Mouse (Mus musculus) adrenal gland, postnatal 36 days (tissue): Measurements from ENCODE around the gene Cd81. TPM values are rescaled to one million over a fixed set of nuclear protein-coding genes. Genes with fewer than 3 reads are reported as not detected.

Experiments used
- DNase-seq, 2 experiments: peaks; one replicate each; pipeline ENCODE4 v3.0.0; 2021; ENCODE audit warnings: mixed read lengths in 1 of 2
- long read RNA-seq, 2 experiments: library from polyadenylated mRNA; stranded (forward); transcript quantifications; one replicate each; pipeline ENCODE4 v2.0.0; 2021; ENCODE audit warnings: borderline sequencing depth in 2 of 2
- total RNA-seq, 2 experiments: library from RNA; stranded (reverse); gene quantifications; 2 replicates each; pipeline ENCODE4 v1.2.3; 2021

The Cd81 gene
- total RNA-seq = 100 to 1,000 TPM; 689 to 765 TPM
- long read RNA-seq, experiment 1, transcript Cd81-206 (6 exons, 1,607 nt) = minor isoform, 5 of 1,964 reads
- long read RNA-seq, experiment 1, transcript Cd81-201 (8 exons, 1,533 nt) = major isoform, 1,873 of 1,964 reads
- long read RNA-seq, experiment 1, transcript Cd81-203 (3 exons, 943 nt) = minor isoform, 17 of 1,964 reads
- long read RNA-seq, experiment 1, partial matches to known transcripts = 36 of 1,964 reads
- long read RNA-seq, experiment 1, other reads (novel, unspliced or antisense) = 33 of 1,964 reads
- long read RNA-seq, experiment 2, transcript Cd81-201 (8 exons, 1,533 nt) = major isoform, 533 of 569 reads
- long read RNA-seq, experiment 2, partial matches to known transcripts = 3 of 569 reads
- long read RNA-seq, experiment 2, other reads (novel, unspliced or antisense) = 29 of 569 reads

DNA sequence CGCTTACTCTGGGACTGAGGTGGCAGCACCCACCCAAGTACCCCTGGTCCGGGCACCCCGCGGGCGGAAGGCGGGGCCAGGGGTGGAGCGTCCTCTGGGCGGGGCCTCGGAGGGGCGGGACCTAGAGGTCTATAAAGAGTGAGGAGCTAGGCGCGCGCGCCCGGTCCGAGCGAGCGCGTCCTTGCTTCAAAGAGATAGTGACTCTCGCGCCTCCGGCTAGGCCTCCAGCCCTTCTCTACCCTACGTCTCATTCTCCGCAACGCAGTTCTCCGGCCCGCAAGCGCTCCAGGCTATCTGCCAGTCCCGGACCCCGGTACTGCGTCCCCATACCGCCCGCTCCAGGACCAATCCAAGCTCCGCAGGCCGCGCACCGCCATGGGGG is at the start of gene Cd81:
Cd81 (plus strand) TSS at position 114 of the 382 bp plus-strand sequence.
- peak; percentile 92 to 94 for DNase-seq

DNA sequence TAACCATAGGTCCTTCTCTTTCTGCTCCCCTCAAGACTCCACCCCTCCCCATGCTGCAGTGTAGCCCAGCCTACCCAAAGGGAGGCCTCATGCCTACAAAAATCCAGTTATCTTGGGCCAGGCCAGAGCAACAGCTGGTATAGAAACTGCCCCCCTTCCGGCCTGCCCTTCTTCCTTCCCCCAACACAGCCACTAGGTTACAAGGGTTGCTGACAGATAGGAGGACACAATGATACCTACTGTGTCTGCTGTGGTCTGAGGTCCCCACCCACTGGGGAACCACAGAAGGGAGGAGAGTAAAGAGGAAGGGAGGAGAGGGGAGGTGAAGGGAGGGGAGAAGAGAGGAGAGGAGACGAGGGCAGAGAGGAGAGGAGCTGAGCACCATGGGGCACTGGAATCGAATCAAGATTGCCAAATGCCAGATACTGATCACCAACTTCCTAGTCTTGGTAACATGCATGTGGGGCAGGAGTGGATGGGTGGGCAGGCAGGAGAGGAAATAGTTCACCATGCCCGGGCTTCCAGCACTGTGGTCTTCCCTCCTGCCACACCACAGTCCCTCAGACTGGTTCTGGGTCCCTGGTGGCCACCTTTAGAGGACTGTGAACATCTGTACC is 47.7 kb upstream of the Cd81 start, which contains the start of gene Tspan32:
Tspan32 (plus strand) TSS at position 320 of the 617 bp plus-strand sequence.
- no peak for DNase-seq

DNA sequence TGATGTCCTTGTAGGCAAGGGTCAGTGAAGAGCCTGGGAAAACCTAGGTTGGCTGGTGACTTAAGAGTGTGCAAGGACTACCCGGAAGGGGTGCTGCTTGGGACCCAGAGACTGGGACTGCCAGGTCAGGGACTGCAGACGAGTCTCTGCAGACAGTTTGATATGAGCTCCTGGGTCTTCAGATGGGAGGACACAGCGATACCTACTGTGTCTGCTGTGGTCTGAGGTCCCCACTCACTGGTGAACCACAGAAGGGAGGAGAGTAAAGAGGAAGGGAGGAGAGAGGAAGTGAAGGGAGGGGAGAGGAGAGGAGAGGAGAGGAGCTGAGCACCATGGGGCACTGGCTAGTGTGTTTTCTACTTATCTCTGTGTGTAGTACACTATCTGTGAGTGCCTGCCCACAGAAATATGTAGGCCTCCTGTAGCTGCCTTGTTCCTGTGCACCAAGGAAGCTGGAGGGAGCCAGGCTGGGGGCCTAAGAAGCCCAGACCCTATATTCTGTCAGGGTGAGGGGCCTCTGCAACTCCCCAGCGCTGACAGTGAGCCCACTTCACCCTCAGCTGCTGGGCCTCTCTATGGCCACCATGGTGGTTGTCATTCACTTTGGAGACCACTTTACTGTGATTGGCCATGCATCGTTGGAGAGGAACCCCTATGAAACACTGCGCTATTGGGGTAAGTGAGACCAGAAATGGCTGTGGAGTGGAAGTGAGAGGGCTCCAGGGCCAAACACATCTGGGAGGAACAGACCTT is 47.0 kb upstream of the Cd81 start:
- no peak for DNase-seq

DNA sequence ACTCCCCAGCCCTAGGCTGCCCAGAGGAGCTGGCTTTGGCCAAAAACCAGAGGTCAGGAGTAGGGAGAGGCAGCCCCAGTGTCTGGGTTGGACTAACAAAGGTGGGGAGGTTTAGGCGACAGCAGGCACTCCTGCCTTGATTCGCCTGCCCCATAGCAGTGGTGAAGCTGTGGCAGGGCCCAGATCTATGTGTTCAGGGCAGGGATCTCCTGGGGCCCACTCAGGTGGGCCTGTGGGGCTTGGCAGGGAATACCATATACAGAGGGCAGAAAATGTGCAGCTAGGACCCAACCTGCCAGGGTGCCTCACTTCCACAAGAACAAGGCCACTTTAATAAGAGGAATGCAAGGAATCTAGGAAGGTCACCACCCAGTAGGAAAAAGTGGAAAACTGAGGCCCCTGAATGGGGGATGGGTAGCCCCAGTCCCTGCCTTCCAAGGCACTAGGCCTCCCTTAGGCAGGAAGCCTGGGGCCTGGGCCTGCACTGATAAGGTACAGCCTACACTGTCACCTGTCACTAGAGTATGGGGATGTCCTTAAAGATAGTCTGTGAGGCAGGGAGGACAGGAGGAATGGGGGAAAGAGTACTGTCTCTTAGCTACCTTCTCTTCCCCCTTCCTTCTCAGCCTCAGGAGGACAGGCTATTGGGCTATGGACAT is 46.3 kb upstream of the Cd81 start:
- DNase-seq = no peak

DNA sequence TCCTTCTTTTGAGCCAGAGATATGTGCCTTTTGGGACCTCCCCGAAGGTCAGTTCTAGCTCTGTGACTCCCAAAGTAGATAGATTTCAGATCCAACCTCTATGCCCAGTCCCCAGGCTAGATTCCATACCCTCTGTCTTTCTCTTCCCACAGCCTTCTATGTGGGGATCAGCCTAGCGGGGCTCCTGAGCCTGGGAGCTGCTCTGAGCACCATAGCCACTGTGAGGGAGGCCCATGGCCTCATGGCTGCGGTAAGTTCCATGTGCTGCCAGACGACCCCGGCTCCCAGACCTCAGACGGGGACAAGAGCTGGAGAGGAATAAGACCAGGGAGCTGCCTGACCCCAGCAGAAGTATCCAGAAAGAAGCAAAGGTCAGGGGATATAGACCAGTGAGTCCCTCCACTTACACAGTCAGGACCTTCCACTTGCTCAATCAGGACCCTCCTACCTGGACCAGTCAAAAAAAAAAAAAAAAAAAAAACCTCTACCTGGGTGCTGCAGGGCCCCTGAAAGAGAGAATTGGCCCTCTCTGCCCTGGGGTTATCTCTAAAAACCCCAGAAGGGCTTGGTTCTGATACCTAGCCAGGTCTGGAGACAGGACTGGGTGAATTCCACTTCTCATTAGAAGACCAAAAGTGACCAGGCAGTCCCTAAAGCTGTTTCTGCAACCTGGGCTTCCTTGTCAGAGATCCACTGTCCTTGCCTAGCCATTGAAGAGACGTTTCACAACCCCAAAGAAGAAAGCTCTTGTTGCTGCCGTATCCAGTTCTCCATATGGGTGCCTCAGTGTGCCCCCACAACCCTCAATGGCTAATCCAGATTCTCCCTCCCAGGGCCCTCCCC is 45.6 kb upstream of the Cd81 start:
- no peak for DNase-seq

DNA sequence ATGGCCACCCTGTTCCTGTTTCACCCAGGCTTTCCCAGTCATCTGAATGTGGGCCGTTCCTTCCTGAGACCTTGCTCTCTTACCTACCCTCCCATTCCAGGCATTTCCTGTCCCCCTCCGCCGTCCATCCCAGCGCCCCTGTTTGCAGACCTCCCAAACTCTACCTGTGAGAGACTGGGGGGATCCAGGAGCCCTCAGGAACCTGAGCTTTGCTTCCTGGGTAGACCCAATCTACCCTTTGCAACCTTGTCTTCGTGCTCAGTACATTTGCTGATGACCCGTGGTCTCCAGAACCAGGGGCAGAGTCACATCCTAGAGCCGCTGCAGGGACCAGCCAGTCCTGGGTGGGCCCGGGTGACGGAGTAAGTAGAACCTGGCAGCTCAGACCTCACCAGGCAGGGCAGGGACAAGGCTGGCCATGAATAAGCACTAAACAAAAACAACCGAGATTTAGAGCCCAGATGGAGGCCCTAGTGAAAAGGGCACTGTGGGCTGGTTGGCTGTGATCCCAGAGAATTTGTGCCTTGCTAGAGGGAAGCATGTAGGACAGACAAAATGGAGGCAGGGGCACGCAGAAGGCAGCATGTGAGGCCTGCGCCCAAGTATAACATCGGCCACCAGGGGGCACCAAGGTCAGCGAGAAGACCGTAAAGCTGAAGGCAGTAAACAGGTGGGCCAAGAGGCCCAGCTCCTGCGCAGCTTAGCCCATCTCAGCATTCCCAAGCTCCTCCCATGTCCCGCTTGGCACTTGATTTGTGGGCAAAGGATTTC is 44.8 kb upstream of the Cd81 start:
- DNase-seq = peak; percentile 94 to 97

DNA sequence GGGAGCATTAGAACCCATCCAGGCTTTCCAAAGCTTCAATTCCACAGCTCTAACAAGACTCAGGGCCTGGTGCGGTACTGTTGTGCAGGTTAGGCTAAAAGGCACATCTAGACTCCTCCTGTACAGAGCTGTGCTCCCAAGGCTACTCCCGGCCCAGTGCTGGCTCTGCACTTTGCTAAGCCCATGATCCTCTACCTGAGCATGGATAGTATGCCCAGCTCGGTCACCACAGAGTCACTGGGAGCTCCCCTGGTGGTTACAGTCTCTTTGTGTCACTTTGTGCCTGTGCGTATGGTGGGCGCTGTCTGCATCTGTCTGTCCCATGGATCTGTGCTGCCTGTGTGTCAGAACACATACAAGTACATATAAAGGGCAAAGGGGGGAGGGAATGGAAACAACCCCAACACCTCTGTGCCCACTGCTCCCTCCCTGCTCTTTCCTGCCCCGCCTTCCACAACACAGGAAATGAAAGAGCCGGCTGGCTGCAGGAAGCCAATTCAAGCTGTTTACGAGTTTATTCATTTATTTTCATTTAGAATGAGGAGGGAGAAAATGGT is 44.1 kb upstream of the Cd81 start:
- DNase-seq = peak; percentile 44 to 56

DNA sequence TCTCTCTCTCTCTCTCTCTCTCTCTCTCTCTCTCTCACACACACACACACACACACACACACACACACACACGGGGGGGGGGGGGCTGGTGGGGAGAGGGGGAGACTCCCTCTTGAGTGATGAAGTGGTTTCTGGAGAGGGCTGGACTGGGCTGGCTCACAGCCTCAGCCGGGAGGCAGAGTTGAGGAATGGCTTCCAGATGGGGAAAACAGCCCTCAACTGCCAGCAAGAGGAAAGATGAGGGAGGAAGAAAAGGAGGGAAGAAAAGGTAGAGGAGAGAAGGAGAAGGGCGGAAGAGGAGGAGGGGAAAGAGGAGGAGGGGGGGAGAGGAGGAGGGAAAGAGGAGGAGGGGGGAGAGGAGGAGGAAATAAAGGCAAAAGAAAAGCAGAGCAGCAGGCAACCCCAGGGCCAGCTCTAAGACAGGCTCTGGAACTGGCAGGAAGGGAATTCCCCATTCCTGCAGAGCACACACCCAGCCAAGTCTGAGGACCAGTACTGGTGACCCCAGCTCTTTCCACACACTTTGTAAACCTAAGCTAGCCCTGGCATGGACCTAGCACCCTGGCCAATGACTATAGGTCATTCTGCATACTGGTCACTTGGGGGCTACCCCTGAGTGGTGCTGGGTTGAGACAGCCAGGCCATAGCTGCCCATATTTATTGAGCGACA is 43.4 kb upstream of the Cd81 start:
- peak in 1 of 2 experiments; percentile 19 for DNase-seq

DNA sequence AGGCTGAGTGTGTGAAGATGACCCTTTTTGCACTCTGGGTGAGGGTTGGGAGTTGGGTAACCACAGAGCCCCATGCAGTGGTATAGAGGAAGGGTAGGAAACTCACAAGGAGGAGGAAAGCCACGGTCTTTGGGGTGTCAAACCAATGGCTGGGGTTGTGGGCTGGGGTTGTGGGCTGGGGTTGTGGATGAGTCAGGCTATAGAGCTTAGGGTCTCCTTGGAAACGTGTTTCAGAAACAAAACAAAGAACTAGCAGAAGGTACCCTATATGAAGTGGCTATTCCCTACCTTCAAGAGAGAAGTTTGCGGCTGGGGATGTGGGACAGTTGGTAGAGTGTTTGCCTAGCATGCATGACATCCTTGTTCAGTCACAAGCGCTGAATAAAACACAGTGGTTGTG is 42.5 kb upstream of the Cd81 start:
- DNase-seq = no peak

DNA sequence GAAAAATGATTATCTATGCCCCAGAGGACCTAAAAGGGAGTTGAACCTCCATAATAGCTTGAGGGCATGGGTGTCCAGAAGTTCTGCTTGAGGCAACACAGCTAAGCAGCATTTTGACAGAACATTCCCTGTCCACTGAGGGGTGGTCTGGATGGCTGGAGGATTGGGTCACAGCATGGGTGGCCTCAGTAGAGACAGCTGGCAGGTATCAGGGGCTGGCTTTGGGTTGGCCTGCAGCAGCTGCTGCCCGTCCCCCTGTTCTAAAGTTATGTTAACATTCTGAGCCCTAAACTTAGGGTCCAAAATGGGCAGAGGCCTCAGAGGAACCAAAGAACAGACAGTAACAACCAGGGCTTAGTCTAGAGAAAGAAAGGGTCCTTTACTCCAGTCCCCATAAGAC is 41.3 kb upstream of the Cd81 start:
- DNase-seq = no peak

DNA sequence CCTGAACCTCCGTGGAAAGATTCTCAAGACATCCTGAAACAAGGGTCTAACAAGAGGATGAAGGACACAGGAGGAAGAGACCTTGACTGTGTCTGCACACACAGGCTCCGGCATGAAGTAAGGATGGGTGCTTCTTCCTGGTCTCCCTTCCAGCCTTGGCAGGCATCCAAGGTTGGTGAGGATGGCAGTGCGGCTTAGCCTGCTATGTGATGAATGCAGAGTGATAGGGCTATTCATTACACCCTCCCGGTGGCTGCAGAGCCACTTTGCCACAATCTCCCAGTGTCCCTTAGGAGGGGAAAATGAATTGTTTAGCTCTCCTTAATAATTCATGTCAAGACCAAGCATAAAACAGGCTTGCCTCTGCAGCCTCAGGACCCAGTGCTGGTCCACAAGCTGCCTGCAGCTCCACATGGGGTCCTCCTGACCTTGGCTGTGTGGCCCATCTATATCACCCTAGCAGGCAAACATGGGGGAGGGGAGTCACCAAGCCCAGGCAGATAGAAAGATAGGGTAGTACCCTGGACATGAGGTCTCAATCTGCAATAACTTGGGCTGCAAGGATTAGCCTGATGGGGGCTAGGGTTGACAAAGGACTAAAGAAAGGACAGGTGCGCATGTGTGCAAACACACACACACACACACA is 40.2 kb upstream of the Cd81 start:
- DNase-seq = peak; percentile 68 to 73

DNA sequence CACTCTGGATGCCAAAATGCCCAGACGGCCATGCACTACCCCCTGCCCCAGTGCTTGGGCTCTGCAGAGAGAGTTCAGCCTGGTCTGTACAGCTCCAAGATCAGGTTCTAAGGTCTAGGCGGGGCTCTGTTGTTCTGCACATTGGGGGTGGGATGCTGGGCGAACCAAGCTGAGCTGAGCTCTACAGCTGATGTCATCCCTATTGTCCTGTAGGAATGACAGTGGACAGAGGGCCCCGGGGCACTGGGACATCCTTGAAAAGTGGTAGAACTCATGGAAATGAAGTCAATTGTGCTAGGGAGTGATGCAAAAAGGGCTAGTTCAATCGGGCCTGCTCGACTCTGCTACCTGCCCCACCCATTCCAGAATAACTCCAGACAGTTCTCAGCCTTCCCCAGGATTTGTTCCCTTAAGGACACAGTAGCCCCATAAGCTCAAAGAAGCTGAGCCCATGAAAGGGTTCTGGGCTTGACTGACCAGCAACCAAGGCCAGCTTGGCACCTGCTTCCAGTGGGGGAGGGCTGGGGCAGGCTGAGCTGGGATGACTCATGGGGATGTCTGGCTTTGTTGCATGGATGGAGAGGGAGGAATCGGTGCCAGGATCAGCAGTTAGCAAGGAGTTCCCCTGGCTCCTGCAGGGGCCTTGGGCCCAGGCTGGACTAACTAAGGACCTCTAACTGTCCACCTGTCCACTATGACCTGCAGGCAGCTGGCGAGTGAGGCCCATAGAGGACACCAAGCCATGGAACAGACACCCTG is 38.9 kb upstream of the Cd81 start:
- DNase-seq = peak; percentile 92 to 94

DNA sequence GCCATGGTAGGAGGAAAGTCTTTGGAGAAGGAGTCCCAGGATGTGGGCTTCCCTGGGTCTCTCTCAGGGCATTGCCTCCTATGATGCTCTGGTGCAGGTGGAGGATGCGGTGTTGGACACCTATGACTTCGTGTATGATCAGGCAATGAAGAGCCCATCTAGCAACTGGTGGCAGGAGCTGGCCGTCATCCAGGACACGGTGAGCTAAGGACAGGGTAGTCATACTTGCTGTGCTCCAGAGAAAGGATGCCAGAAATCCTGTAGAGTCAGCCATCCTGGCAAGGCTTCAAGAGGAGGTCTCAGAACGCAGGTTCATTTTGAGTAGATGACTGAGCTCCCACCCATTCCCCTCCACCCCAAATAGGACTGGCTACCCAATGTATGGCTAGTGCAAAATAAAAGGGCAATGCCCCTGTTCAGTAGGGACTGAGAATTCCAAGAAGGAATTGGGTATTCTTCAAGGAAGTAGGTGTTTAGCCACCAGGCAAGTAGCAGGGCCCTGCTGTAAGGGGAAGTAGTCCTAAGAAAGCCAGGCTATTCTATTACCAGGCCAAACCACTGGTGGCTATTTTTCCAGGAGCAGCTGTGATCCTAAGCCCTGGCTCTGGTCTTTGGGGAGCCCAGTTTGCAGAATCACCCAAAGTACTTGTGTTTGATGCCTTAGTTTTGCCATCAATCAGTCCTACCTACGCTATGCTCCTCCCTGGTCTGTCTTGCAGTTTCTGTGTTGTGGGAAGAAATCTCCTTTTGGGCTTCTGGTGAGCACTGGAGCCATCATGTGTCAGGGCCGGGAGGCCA is 37.5 kb upstream of the Cd81 start:
- peak; percentile 82 to 84 for DNase-seq

DNA sequence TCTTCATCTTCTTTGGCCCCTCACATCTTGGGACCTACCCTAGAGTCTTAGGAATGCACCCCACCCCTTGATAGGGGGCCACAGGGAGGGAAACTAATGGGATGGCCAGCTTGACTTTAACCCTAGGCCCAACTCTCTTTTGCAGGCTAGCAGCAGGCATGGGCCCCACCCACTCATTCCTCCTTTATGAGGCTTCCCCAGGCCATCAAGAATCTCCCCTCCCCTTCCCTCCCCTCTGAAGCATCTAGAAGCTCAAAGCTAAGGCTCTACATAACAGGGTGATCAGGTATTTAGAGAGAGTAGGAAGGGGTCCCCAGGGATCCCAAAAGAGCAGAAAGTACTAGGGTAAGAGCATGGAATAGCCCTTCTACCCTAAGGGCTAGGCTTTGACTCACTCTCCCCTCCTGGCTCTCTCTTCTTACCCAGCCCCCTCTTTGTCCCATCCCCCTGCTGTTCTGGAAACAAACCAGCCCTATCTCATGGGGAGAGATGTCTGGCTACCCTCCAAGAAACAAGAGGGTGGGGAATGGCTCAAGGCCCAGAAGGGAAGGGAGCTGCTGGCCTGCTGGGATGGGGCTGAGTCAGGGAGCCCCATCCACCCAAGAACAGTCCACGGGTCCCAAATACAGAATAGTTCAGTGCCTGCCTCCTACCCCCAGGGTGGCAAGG is 36.6 kb upstream of the Cd81 start:
- DNase-seq = peak; percentile 78 to 82

DNA sequence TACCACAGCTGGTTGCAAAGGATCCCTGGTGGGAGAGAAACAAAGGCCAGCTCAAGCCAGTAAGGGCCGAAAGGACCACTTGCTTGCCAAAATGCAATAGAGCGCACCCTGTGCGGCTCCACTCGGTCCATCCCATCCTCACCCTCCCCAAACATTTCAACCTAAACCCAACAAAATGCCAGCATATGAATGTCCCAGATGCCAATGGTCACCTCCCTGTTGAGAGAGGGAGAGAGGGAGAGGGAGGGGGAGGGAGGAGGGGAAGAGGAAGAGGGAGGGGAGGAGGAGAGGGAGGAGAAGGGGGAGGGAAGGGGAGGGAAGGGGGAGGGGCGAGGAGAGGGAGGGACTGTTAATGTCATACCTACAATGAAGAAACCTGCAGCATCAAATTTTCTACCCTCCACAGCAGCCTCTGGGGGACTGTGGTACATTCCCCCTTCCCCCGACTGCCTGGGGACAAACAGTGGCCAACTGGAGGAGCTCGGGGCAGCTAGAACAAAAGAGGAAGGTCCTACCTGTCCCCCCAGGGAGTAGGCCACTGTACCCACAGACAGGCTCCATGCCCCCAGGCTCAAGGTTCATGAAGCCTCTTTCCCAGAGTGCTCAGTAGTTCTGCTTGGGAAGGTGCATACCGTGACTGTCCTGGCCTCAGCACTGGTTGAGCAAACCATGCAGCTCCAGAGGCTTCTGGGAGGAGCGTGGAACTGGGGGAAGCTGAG is 36.0 kb upstream of the Cd81 start:
- DNase-seq = no peak

DNA sequence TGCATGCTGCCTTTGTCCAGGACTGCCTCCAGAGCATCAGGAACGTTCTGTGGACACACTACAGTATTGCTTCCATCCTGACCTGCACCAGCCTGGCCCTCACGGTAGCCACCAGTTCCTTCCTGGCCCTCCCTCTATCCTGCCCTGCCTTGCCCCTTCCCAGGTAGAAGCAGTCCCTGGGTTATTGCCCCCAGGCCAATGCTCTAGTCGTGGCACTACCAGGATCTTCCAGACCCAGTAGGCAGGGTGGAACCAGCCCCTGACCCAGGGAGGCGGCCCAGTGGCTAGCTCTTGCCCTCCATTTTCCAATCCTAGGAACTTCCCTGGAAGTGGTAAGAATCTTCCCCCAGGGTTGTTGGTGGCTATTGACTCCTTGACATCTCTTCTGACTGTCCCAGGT is 35.4 kb upstream of the Cd81 start:
- DNase-seq = no peak
